18 mouse cellular contexts compared by ENCODE assay signal in the genomic region with DNA sequence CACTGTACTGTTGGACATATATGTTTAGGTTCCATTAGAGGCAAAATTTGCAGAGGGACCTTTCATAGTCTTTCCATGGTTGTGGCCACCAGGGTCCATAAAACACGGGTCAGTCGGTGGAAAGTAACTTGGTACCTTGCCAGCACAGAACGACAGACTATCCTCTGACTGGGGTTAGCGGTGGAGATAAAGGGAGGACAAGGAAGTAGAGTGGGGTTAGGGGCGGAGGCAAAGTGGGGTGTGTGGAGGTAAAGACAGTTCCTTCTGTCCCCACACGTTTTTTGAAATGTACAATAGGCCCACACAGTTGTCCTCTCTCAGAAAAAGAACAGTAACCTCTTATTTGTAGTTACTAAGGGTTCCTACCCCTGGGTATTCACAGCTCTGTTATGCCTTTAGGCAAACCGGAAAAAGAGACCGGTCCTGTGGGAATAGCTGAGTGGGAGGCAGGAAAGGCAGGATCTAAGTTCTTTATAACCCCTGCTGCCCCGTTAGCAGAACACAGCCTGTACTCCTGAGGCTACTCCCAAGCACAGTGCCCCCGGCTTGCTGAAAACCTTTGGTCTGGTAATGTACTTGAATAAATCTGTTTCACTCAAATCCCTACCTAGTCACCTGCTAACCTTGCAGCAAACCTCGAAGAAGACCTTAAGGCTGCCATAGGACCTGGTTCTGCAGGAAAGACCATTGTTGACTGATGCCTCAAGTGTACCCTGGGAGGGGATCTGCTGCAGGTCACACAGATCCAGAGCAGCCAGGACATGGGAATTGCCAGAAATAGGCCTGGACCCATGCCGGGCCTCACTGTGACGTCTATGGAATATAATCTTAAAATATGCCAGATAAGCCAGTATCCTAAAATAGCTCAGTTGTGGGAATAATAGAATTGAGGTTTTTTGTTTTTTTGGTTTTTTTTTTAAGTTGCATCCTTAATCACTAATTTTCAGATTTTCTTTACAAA. TPM values are rescaled to one million over a fixed set of nuclear protein-coding genes. Genes with fewer than 3 reads are reported as not detected.
A peak's percentile ranks its signal among the peaks of the same experiment; 100 is the strongest.
DNase-seq lines count a peak whose midpoint lies in the region; ATAC-seq and TF ChIP-seq lines count a peak whose summit lies in the region.
"Had no signal": no experiment of that assay in that cellular context is flagged by ENCODE, and none has a peak within 500 bp of the region (broad histone marks: within the 10 kb centered on the region; RNA-seq: fewer than 3 reads in every experiment).

No protein-coding gene starts in this region.

- 0 out of 2 replicates have a peak, but pooled peaks have one; percentile 42 for ATAC-seq in erythroid progenitor cell, adult 5-6 weeks (replicated peaks; ENCODE audit: low FRiP score, poor library complexity, severe bottlenecking)
- ATAC-seq in heart, embryonic 16.5 days (replicated peaks; ENCODE audit: extremely low read depth, insufficient read depth, low FRiP score), result peak; percentile 93
- ATAC-seq: inflammation-experienced regulatory T-cells, adult 6 months; midbrain, embryonic 15.5 days had no signal

- no peaks in the 10 kb centered on the region for H3K36me3 ChIP-seq in kidney, adult 2 months (ENCODE audit: control insufficient read depth, insufficient read depth, low read length)
- no peaks in the 10 kb centered on the region for H3K36me3 ChIP-seq in heart, embryonic 16.5 days (ENCODE audit: control insufficient read depth, insufficient read depth)
- no peaks in the 10 kb centered on the region for H3K36me3 ChIP-seq in thymus, adult 2 months (ENCODE audit: control insufficient read depth, insufficient read depth, low read length)
- H3K36me3 ChIP-seq: limb, embryonic 13.5 days; lung, embryonic 15.5 days; midbrain, embryonic 15.5 days; neural tube, embryonic 15.5 days had no signal

- no peak overlapping the region for H3K4me2 ChIP-seq in heart, embryonic 16.5 days (ENCODE audit: low read depth, low read length)
- H3K4me2 ChIP-seq: limb, embryonic 13.5 days; lung, embryonic 15.5 days; midbrain, embryonic 15.5 days; neural tube, embryonic 15.5 days had no signal

- DNase-seq in kidney, adult 2 months, result peak; percentile 12
- no peak for DNase-seq in kidney, postnatal 25 days
- DNase-seq in thymus, adult 2 months, result peak; percentile 39
- no peak for DNase-seq in cerebellum, adult 9-11 months
- no peak for DNase-seq in lung, postnatal 25 days (ENCODE audit: low spot score)
- DNase-seq in spleen, postnatal 36 days (ENCODE audit: low spot score in 2 of 2), result no peak
- DNase-seq: adrenal gland, postnatal 14 days; cerebellum, adult 8-10 months; right cerebral cortex, postnatal 4 days had no signal

- no peaks in the 10 kb centered on the region for H3K27me3 ChIP-seq in kidney, adult 2 months (replicated peaks; ENCODE audit: control insufficient read depth, insufficient read depth, low read length)
- H3K27me3 ChIP-seq in heart, embryonic 16.5 days (ENCODE audit: control insufficient read depth, insufficient read depth, low read length), result no peaks in the 10 kb centered on the region
- no peaks in the 10 kb centered on the region for H3K27me3 ChIP-seq in thymus, adult 2 months (ENCODE audit: control insufficient read depth, insufficient read depth, low read length)
- H3K27me3 ChIP-seq: limb, embryonic 13.5 days; lung, embryonic 15.5 days; midbrain, embryonic 15.5 days; neural tube, embryonic 15.5 days had no signal

- no peak for TF ChIP-seq POLR2A in kidney, adult 2 months (IDR thresholded peaks at IDR 0.05; ENCODE audit: low read depth, low read length)
- no peak for TF ChIP-seq POLR2A in thymus, adult 2 months (IDR thresholded peaks at IDR 0.05; ENCODE audit: control insufficient read depth, extremely low read depth, insufficient read depth, low read length, poor library complexity)

- H3K4me3 ChIP-seq in kidney, adult 2 months (ENCODE audit: insufficient read depth, low read depth, low read length), result no peak overlapping the region
- no peak overlapping the region for H3K4me3 ChIP-seq in heart, embryonic 16.5 days (ENCODE audit: low read length)
- no peak overlapping the region for H3K4me3 ChIP-seq in thymus, adult 2 months (ENCODE audit: control insufficient read depth, insufficient read depth, low read length)
- H3K4me3 ChIP-seq: limb, embryonic 13.5 days; lung, embryonic 15.5 days; midbrain, embryonic 15.5 days; neural tube, embryonic 15.5 days had no signal

- H3K9ac ChIP-seq in heart, embryonic 16.5 days (ENCODE audit: low read length), result no peak overlapping the region
- H3K9ac ChIP-seq: limb, embryonic 13.5 days; lung, embryonic 15.5 days; midbrain, embryonic 15.5 days; neural tube, embryonic 15.5 days had no signal

- 45% methylated on average over 13 of the region's 13 CpGs for WGBS in kidney, adult 2 months
- 42% methylated on average over 13 of the region's 13 CpGs for WGBS in heart, embryonic 16.5 days
- 49% methylated on average over 13 of the region's 13 CpGs for WGBS in thymus, adult 2 months

- no peaks in the 10 kb centered on the region for H3K4me1 ChIP-seq in kidney, adult 2 months (ENCODE audit: control insufficient read depth, insufficient read depth, low read length)
- H3K4me1 ChIP-seq in heart, embryonic 16.5 days (ENCODE audit: control insufficient read depth, insufficient read depth, low read length), result peaks cover 10% of the 10 kb centered on the region
- H3K4me1 ChIP-seq in thymus, adult 2 months (replicated peaks; ENCODE audit: control insufficient read depth, insufficient read depth, low read length), result peaks cover 13% of the 10 kb centered on the region
- H3K4me1 ChIP-seq: limb, embryonic 13.5 days; lung, embryonic 15.5 days; midbrain, embryonic 15.5 days; neural tube, embryonic 15.5 days had no signal

- no peak for TF ChIP-seq CTCF in kidney, adult 2 months (conservative IDR thresholded peaks at IDR 0.05; ENCODE audit: insufficient read depth, insufficient read length, low read depth, low read length)
- TF ChIP-seq CTCF in thymus, adult 2 months (IDR thresholded peaks at IDR 0.05; ENCODE audit: borderline replicate concordance, control insufficient read depth, extremely low read depth, insufficient read depth, low read length, poor library complexity), result no peak

- H3K27ac ChIP-seq in kidney, adult 2 months (ENCODE audit: insufficient read depth, low read depth, low read length), result peak overlapping the region; percentile 50
- H3K27ac ChIP-seq in heart, embryonic 16.5 days (ENCODE audit: low read length), result peak overlapping the region; percentile 44
- no peak overlapping the region for H3K27ac ChIP-seq in thymus, adult 2 months (ENCODE audit: control insufficient read depth, insufficient read depth, low read length)
- H3K27ac ChIP-seq: limb, embryonic 13.5 days; lung, embryonic 15.5 days; midbrain, embryonic 15.5 days; neural tube, embryonic 15.5 days had no signal

- H3K9me3 ChIP-seq in heart, embryonic 16.5 days (replicated peaks; ENCODE audit: control insufficient read depth, low read length), result no peaks in the 10 kb centered on the region
- H3K9me3 ChIP-seq: limb, embryonic 13.5 days; lung, embryonic 15.5 days; midbrain, embryonic 15.5 days; neural tube, embryonic 15.5 days had no signal

RNA-seq across cellular contexts. Expression of gene Gm29133, which starts 51.6 kb away (rescaled TPM):
- not detected in 2 replicates for polyA plus RNA-seq in kidney, adult 2 months (2012; rRNA removed)
- not detected in 2 replicates for total RNA-seq in erythroid progenitor cell, adult 5-6 weeks (2015; ENCODE audit: low replicate concordance)
- not detected in 2 replicates for total RNA-seq in erythroid progenitor cell, adult 5-6 weeks (2017; ENCODE audit: low replicate concordance)
- polyA plus RNA-seq in heart, embryonic 16.5 days (2015; fragmentation: Nextera tagmentation; extraction: Ambion mirVana), result not detected in 2 replicates
- polyA plus RNA-seq in thymus, adult 2 months (2012; rRNA removed), result not detected in 2 replicates
- total RNA-seq: adrenal gland, postnatal 14 days had no signal
- polyA plus RNA-seq: C2C12; frontal cortex, adult 2 months; inflammation-experienced regulatory T-cells, adult 6 months; limb, embryonic 13.5 days; lung, embryonic 15.5 days; midbrain, embryonic 15.5 days; neural tube, embryonic 15.5 days had no signal

Comparison
In these comparisons a context has a peak if more than half of its experiments do, and no peak if none do; other contexts are left out.
1. DNase-seq: peak in kidney, adult 2 months (single experiment) and thymus, adult 2 months (single experiment); none in kidney, postnatal 25 days (0 of 2), cerebellum, adult 9-11 months (single experiment), lung, postnatal 25 days (single experiment) and spleen, postnatal 36 days (0 of 2).